In genomic region chr12:39070331-39071045, GRCm38 (mm10) we compare ENCODE assay signal across 26 mouse cellular contexts.
"Had no signal": no experiment of that assay in that cellular context is flagged by ENCODE, and none has a peak within 500 bp of the region (broad histone marks: within the 10 kb centered on the region; RNA-seq: fewer than 3 reads in every experiment).

No protein-coding gene starts in this region.

- ATAC-seq: forebrain, embryonic 13.5 days; forebrain, postnatal 0 days had no signal

- H3K9me3 ChIP-seq: embryonic facial prominence, embryonic 10.5 days; embryonic facial prominence, embryonic 12.5 days; embryonic facial prominence, embryonic 13.5 days; embryonic facial prominence, embryonic 15.5 days; forebrain, embryonic 10.5 days; forebrain, embryonic 13.5 days; heart, embryonic 10.5 days had no signal

- H3K9ac ChIP-seq: embryonic facial prominence, embryonic 12.5 days; embryonic facial prominence, embryonic 13.5 days; embryonic facial prominence, embryonic 15.5 days; forebrain, embryonic 13.5 days; forebrain, postnatal 0 days had no signal

- H3K4me2 ChIP-seq: embryonic facial prominence, embryonic 12.5 days; embryonic facial prominence, embryonic 13.5 days; embryonic facial prominence, embryonic 15.5 days; forebrain, embryonic 13.5 days; heart, embryonic 11.5 days had no signal

- H3K4me3 ChIP-seq: embryonic facial prominence, embryonic 10.5 days; embryonic facial prominence, embryonic 12.5 days; embryonic facial prominence, embryonic 13.5 days; embryonic facial prominence, embryonic 15.5 days; erythroblast, embryonic 14.5 days; forebrain, embryonic 10.5 days; forebrain, embryonic 13.5 days; gastrocnemius, adult 2 months; heart, adult 2 months; heart, embryonic 10.5 days had no signal

- H3K4me1 ChIP-seq: embryonic facial prominence, embryonic 10.5 days; embryonic facial prominence, embryonic 12.5 days; embryonic facial prominence, embryonic 13.5 days; embryonic facial prominence, embryonic 15.5 days; forebrain, embryonic 10.5 days; heart, embryonic 10.5 days had no signal

- H3K36me3 ChIP-seq: embryonic facial prominence, embryonic 10.5 days; embryonic facial prominence, embryonic 12.5 days; embryonic facial prominence, embryonic 13.5 days; embryonic facial prominence, embryonic 15.5 days; forebrain, embryonic 10.5 days; heart, embryonic 10.5 days had no signal

- H3K27me3 ChIP-seq: embryonic facial prominence, embryonic 12.5 days; embryonic facial prominence, embryonic 13.5 days; embryonic facial prominence, embryonic 15.5 days; forebrain, embryonic 13.5 days had no signal

- DNase-seq: cerebellum, adult 8-10 months; cerebellum, adult 9-10 months; cerebellum, adult 9-11 months; cerebellum, postnatal 10 days; cerebellum, postnatal 14 days; cerebellum, postnatal 25 days; cerebellum, postnatal 36 days; embryo, embryonic 11 days; forebrain, postnatal 0 days; gastrocnemius, adult 2 months; gastrocnemius, postnatal 10 days; gastrocnemius, postnatal 14 days; gastrocnemius, postnatal 25 days; gastrocnemius, postnatal 36 days; heart, adult 11 months; heart, adult 18-20 months; heart, adult 2 months had no signal

- H3K27ac ChIP-seq: embryonic facial prominence, embryonic 10.5 days; embryonic facial prominence, embryonic 12.5 days; embryonic facial prominence, embryonic 13.5 days; embryonic facial prominence, embryonic 15.5 days; forebrain, embryonic 10.5 days; forebrain, embryonic 13.5 days; gastrocnemius, adult 2 months; heart, adult 2 months; heart, embryonic 10.5 days had no signal
